Mouse (Mus musculus): ENCODE measurements around the gene Clmn.

- TF ChIP-seq CTCF (IDR thresholded peaks at IDR 0.05; ENCODE audit: low read depth, low read length) (no peak), POLR2A (IDR thresholded peaks at IDR 0.05; ENCODE audit: borderline replicate concordance, low read depth, low read length) (no peak)
Observed at GRCm38 (mm10) chr12:104837111-104837837, 27.6 kb downstream of the Clmn start.
